Mouse (Mus musculus): ENCODE measurements around the gene Asphd2. TPM values are rescaled to one million over a fixed set of nuclear protein-coding genes. Genes with fewer than 3 reads are reported as not detected.
A peak's percentile ranks its signal among the peaks of the same experiment; 100 is the strongest.

The Asphd2 gene
- polyA plus RNA-seq, 1 experiment from 2014 or later: 1.7 TPM

DNA sequence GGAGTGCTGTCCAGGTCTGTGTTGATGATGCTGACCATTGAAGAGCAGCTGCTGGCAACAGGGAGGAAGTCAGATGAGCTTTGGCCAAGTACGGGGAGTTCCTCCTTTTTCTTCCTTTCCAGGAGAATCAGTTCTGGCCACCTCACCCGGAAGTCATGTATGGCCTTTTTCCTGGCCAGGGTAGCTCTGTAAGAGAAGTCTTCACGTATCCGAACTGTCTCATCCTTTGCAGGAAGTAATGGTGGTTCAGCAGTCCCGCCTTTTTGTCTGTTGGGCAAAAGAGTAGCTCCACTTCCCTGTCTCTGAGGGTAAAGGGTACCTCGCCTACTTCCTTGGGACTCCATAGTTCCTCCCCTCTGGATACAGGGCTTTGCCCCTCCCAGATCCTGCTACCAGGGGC, 39.2 kb downstream of the Asphd2 start:
- peaks cover 2 to 5% of the 10 kb centered on the region in 2 experiments; a peak in 2 of 4 replicates for H3K4me1 ChIP-seq (ENCODE audit: control insufficient read depth in 2 of 2, insufficient read depth in 2 of 2, low read length in 2 of 2)
- 0 out of 2 replicates have a peak, but pooled peaks cover 5% of the 10 kb centered on the region for H3K27me3 ChIP-seq (ENCODE audit: control insufficient read depth, insufficient read depth, low read length)
- H3K9ac ChIP-seq (ENCODE audit: low read length): no peak overlapping the region
- H3K36me3 ChIP-seq (ENCODE audit: control insufficient read depth, insufficient read depth, low read length): peaks cover 34% of the 10 kb centered on the region
- no peak overlapping the region for H3K27ac ChIP-seq (replicated peaks in 1 of 2; ENCODE audit: control insufficient read depth in 1 of 2, insufficient read depth in 1 of 2, low read depth in 2 of 2, low read length in 2 of 2)
- H3K4me2 ChIP-seq (ENCODE audit: low read length): no peak overlapping the region
- 83% methylated on average over 6 of the region's 6 CpGs for WGBS
- ATAC-seq (ENCODE audit: insufficient number of reproducible peaks, insufficient read depth, low FRiP score, low read depth): no peak
- H3K4me3 ChIP-seq (ENCODE audit: control insufficient read depth in 1 of 2, insufficient read depth in 1 of 2, low read depth in 1 of 2, low read length in 2 of 2): no peak overlapping the region
- H3K9me3 ChIP-seq (ENCODE audit: control insufficient read depth, low read length): no peaks in the 10 kb centered on the region

DNA sequence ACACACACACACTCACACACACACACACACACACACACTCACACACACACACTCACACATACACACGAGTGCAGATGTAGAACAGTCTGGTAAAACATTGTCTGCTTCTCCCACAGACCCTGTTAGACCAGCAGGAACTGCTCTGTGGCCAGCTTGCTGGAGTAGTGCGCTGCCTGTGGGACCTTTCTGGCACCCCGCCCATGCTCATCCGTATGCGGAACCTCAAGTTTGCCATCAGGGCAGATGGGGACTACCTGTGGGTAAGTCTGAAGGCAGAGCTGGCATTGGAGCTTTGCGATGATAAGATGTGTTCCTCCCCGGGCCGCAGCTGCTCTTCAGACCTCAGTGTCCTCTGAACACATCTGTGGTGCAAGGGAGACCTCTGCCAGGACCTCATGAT, 45.5 kb downstream of the Asphd2 start:
- peaks cover 76% of the 10 kb centered on the region for H3K36me3 ChIP-seq (ENCODE audit: control insufficient read depth, insufficient read depth, low read length)
- no peaks in the 10 kb centered on the region for H3K4me1 ChIP-seq (ENCODE audit: control insufficient read depth in 2 of 2, insufficient read depth in 2 of 2, low read length in 2 of 2)
- no peak overlapping the region for H3K4me3 ChIP-seq (ENCODE audit: control insufficient read depth in 1 of 2, insufficient read depth in 1 of 2, low read depth in 1 of 2, low read length in 2 of 2)
- H3K4me2 ChIP-seq (ENCODE audit: low read length): no peak overlapping the region
- H3K9ac ChIP-seq (ENCODE audit: low read length): no peak overlapping the region
- no peaks in the 10 kb centered on the region for H3K27me3 ChIP-seq (ENCODE audit: control insufficient read depth, insufficient read depth, low read length)
- H3K9me3 ChIP-seq (ENCODE audit: control insufficient read depth, low read length): no peaks in the 10 kb centered on the region
- whole genome bisulfite sequencing: 86% methylated on average over 8 of the region's 8 CpGs
- no peak for ATAC-seq (ENCODE audit: insufficient number of reproducible peaks, insufficient read depth, low FRiP score, low read depth)
- H3K27ac ChIP-seq (replicated peaks in 1 of 2; ENCODE audit: control insufficient read depth in 1 of 2, insufficient read depth in 1 of 2, low read depth in 2 of 2, low read length in 2 of 2): no peak overlapping the region

DNA sequence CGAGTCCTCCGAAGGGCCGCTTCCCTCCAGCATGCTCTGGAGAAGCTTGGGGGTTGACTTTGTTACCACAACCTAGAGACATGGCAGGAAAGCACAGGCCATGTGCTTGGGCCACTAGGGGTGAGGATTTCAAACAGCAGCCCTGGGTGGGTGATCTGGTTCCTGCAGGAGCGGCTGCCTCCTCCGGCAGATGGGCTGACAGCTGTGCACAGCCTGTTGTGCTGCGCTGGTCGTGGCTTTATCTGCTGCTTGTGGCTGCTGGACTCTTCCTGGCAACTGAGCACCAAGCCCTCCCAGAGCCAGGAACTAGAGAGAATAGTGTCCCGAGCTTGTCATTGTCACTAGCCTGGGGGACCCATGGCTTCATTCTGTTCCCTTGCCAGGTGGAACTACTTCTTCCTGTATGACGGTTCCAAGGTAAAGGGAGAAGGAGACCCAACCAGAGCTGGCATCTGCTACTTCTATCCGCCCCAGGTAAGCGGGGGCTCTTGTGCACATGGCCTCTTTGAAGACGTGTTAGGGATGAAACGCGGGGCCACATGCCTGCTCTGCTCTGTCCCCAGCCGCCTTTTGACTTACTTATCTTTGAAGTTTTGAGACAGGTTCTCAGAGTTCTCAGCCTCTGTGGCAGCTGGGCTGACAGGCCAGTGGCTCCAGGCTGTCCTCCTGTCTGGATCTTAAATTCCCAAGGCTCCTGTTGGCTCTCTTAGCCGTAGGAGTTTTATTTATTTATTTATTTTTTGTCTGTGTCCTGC, 48.3 kb downstream of the Asphd2 start:
- WGBS: 83% methylated on average over 16 of the region's 16 CpGs
- Histone ChIP-seq H3K4me3 (ENCODE audit: control insufficient read depth in 1 of 2, insufficient read depth in 1 of 2, low read depth in 1 of 2, low read length in 2 of 2) (no peak overlapping the region), H3K27me3 (ENCODE audit: control insufficient read depth, insufficient read depth, low read length) (no peaks in the 10 kb centered on the region), H3K9ac (ENCODE audit: low read length) (no peak overlapping the region), H3K36me3 (ENCODE audit: control insufficient read depth, insufficient read depth, low read length) (peaks cover 59% of the 10 kb centered on the region), H3K4me1 (ENCODE audit: control insufficient read depth in 2 of 2, insufficient read depth in 2 of 2, low read length in 2 of 2) (peaks cover 0 to 6% of the 10 kb centered on the region in 2 experiments; a peak in 3 of 4 replicates), H3K4me2 (ENCODE audit: low read length) (no peak overlapping the region), H3K9me3 (ENCODE audit: control insufficient read depth, low read length) (no peaks in the 10 kb centered on the region), H3K27ac (replicated peaks in 1 of 2; ENCODE audit: control insufficient read depth in 1 of 2, insufficient read depth in 1 of 2, low read depth in 2 of 2, low read length in 2 of 2) (no peak overlapping the region)
- ATAC-seq (ENCODE audit: insufficient number of reproducible peaks, insufficient read depth, low FRiP score, low read depth): no peak

DNA sequence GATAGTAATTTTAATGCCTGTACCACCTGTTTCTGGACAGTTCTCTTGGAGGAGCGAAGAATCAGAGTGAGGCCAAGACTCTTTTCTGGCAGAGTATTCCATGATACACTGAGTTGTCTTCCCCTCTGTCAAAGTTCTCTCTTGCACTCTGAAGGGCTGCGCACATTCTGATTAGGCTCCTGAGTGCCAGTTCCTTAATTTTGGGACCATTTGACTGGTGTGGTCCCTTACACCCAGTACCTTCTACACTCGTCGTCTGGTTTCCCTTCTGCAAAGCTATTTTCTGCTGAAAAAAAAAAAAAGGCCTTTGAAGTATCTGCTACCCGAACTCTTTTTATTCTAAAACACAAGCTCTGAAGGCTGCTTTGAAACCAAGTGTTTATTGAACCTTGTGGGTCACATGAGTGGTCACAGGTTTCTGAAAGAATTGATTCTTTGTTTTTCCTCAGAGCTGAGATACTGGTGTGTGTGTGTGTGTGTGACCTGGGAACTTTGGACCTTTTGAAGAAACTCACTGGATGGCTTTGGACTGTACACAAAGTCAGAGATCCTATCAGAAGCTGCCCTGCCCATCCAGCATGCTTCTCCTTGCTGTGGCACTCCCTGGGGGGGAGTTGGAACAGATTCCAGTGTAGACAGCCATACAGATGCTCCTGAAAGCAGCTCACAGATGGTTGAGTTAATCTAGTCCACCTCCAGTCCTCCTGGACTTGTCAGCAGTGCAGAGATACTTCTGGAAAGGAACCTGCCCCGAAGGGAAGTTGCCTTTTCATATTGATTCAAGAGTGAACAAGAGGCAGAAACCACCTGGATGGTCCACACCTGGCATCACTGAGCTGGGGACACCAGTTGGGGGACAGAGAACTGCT, 50.3 kb downstream of the Asphd2 start:
- 78% methylated on average over 6 of the region's 6 CpGs for WGBS
- Histone ChIP-seq H3K4me3 (ENCODE audit: control insufficient read depth in 1 of 2, insufficient read depth in 1 of 2, low read depth in 1 of 2, low read length in 2 of 2) (no peak overlapping the region), H3K9me3 (ENCODE audit: control insufficient read depth, low read length) (no peaks in the 10 kb centered on the region), H3K27me3 (ENCODE audit: control insufficient read depth, insufficient read depth, low read length) (no peaks in the 10 kb centered on the region), H3K36me3 (ENCODE audit: control insufficient read depth, insufficient read depth, low read length) (peaks cover 45% of the 10 kb centered on the region), H3K4me1 (ENCODE audit: control insufficient read depth in 2 of 2, insufficient read depth in 2 of 2, low read length in 2 of 2) (peaks cover 0 to 6% of the 10 kb centered on the region in 2 experiments; a peak in 3 of 4 replicates), H3K27ac (replicated peaks in 1 of 2; ENCODE audit: control insufficient read depth in 1 of 2, insufficient read depth in 1 of 2, low read depth in 2 of 2, low read length in 2 of 2) (no peak overlapping the region), H3K9ac (ENCODE audit: low read length) (no peak overlapping the region), H3K4me2 (ENCODE audit: low read length) (no peak overlapping the region; the same call in 1 of the 2 replicates)
- no peak for ATAC-seq (ENCODE audit: insufficient number of reproducible peaks, insufficient read depth, low FRiP score, low read depth)

DNA sequence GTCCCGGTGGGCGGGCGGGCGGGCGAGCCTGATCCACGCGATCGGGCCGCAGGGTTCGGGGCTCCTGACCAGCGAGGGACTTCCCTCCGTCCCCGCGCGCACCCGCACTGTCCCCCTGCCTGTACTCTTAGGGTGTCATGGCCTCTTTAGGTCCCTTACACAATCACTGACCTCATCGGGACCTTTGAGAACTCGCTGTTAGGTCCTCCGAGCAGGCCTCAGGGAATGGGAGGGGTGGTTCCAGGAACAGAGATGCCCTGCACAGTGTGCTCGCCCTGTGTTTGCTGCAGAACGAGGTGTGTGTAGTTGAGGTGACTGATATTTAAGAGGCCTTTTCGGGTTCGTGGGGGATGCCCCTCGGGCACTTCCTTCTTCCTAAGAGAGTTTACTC, 51.5 kb downstream of the Asphd2 start:
- Histone ChIP-seq H3K36me3 (ENCODE audit: control insufficient read depth, insufficient read depth, low read length) (peaks cover 44% of the 10 kb centered on the region), H3K9me3 (ENCODE audit: control insufficient read depth, low read length) (no peaks in the 10 kb centered on the region), H3K4me2 (ENCODE audit: low read length) (peak overlapping the region; percentile 78), H3K27me3 (ENCODE audit: control insufficient read depth, insufficient read depth, low read length) (no peaks in the 10 kb centered on the region), H3K4me1 (ENCODE audit: control insufficient read depth in 2 of 2, insufficient read depth in 2 of 2, low read length in 2 of 2) (peaks cover 0 to 6% of the 10 kb centered on the region in 2 experiments; a peak in 3 of 4 replicates), H3K4me3 (ENCODE audit: control insufficient read depth in 1 of 2, insufficient read depth in 1 of 2, low read depth in 1 of 2, low read length in 2 of 2) (peak overlapping the region; percentile 75 to 97), H3K9ac (ENCODE audit: low read length) (peak overlapping the region; percentile 84), H3K27ac (replicated peaks in 1 of 2; ENCODE audit: control insufficient read depth in 1 of 2, insufficient read depth in 1 of 2, low read depth in 2 of 2, low read length in 2 of 2) (peak overlapping the region; percentile 19 to 60; a peak in 3 of 4 replicates)
- WGBS: under 1% methylated on average over 24 of the region's 24 CpGs
- ATAC-seq (ENCODE audit: insufficient number of reproducible peaks, insufficient read depth, low FRiP score, low read depth): no peak; the same call in 1 of the 2 replicates

DNA sequence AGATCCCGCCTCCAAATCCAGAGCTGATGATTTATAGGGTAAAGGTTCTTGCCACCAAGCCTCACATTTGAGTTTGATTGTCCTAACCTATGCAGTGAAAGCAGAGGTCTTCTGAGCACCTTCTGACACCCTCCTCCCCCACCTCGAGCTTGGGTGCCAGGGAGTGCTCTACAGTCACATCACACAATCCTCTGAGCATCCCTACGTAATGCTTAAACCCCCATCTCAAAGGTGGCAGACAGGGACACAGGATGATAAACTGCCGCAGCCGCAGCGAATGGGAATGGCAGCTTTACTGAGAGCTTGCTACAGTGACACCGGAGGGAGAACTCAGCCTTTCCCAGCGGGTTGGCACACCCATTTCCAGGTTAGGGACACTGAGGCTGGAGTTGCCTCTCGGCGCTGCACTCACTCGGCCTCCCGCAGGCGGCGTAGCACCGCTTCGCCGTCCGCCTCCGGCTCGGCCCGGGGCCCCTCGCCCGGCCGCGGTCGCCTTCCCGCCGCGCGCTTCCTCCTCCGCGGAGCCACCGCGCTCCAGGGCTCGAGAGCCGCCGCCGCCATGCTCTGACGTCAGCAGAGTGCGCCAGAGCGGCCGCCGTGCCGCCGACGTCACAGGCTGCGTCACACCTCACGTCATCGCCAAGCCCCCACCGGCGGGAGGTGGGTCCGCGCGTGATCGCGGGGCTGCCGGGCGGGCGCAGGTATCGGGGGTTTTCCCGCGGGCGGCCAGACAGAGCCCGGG, 52.0 kb downstream of the Asphd2 start, which contains the start of the genes Srrd and Hps4:
TSS of gene Srrd (minus strand) at position 578 of the 742 bp plus-strand sequence.
TSS of gene Hps4 (plus strand) at position 621 of the 742 bp plus-strand sequence.
- H3K36me3 ChIP-seq (ENCODE audit: control insufficient read depth, insufficient read depth, low read length): peaks cover 44% of the 10 kb centered on the region
- peak within 1 kb of the TSS; percentile 84 for H3K9ac ChIP-seq (ENCODE audit: low read length)
- 3% methylated on average over 52 of the region's 64 CpGs for WGBS

DNA sequence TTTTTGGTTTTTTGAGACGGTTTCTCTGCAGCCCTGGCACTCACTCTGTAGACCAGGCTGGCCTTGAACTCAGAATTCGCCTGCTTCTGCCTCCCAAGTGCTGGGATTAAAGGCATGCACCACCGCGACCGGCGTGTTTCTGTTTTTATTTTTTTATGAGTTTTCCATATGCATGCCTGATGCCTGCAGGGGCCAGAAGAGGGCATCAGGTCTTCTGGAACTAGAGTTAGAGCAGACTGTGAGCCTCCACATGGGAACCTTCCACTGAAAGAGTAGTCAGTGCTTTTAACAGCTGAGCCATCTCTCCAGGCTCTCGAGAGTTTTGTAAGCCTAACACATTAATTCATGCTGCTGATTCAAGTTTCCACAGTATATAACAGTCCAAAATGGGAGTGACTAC, 55.5 kb downstream of the Asphd2 start:
- Histone ChIP-seq H3K4me2 (ENCODE audit: low read length) (no peak overlapping the region), H3K27me3 (ENCODE audit: control insufficient read depth, insufficient read depth, low read length) (no peaks in the 10 kb centered on the region), H3K27ac (replicated peaks in 1 of 2; ENCODE audit: control insufficient read depth in 1 of 2, insufficient read depth in 1 of 2, low read depth in 2 of 2, low read length in 2 of 2) (no peak overlapping the region), H3K4me1 (ENCODE audit: control insufficient read depth in 2 of 2, insufficient read depth in 2 of 2, low read length in 2 of 2) (peaks cover 0 to 6% of the 10 kb centered on the region in 2 experiments; a peak in 3 of 4 replicates), H3K36me3 (ENCODE audit: control insufficient read depth, insufficient read depth, low read length) (peaks cover 55% of the 10 kb centered on the region), H3K4me3 (ENCODE audit: control insufficient read depth in 1 of 2, insufficient read depth in 1 of 2, low read depth in 1 of 2, low read length in 2 of 2) (no peak overlapping the region), H3K9me3 (ENCODE audit: control insufficient read depth, low read length) (no peaks in the 10 kb centered on the region), H3K9ac (ENCODE audit: low read length) (no peak overlapping the region)
- no peak for ATAC-seq (ENCODE audit: insufficient number of reproducible peaks, insufficient read depth, low FRiP score, low read depth)
- WGBS: 62% methylated on average over 7 of the region's 7 CpGs

More for the DNA sequence above, 52.0 kb downstream of the Asphd2 start, which contains the start of the genes Srrd and Hps4:
- peak; percentile 61 for ATAC-seq (ENCODE audit: insufficient number of reproducible peaks, insufficient read depth, low FRiP score, low read depth)
- H3K4me3 ChIP-seq (ENCODE audit: control insufficient read depth in 1 of 2, insufficient read depth in 1 of 2, low read depth in 1 of 2, low read length in 2 of 2): peak within 1 kb of the TSS; percentile 75 to 97
- peaks cover 0 to 6% of the 10 kb centered on the region in 2 experiments; a peak in 3 of 4 replicates for H3K4me1 ChIP-seq (ENCODE audit: control insufficient read depth in 2 of 2, insufficient read depth in 2 of 2, low read length in 2 of 2)
- peak within 1 kb of the TSS; percentile 19 to 60; a peak in 3 of 4 replicates for H3K27ac ChIP-seq (replicated peaks in 1 of 2; ENCODE audit: control insufficient read depth in 1 of 2, insufficient read depth in 1 of 2, low read depth in 2 of 2, low read length in 2 of 2)
- no peaks in the 10 kb centered on the region for H3K27me3 ChIP-seq (ENCODE audit: control insufficient read depth, insufficient read depth, low read length)
- peak within 1 kb of the TSS; percentile 78 for H3K4me2 ChIP-seq (ENCODE audit: low read length)
- H3K9me3 ChIP-seq (ENCODE audit: control insufficient read depth, low read length): no peaks in the 10 kb centered on the region

All from heart, embryonic 14.5 days (tissue).